Mouse (Mus musculus): ENCODE data around the gene Gm45808. TPM values are rescaled to one million over a fixed set of nuclear protein-coding genes. Genes with fewer than 3 reads are reported as not detected.

Gm45808 gene
- polyA plus RNA-seq, 1 experiment from 2014 or later, result not detected

DNA sequence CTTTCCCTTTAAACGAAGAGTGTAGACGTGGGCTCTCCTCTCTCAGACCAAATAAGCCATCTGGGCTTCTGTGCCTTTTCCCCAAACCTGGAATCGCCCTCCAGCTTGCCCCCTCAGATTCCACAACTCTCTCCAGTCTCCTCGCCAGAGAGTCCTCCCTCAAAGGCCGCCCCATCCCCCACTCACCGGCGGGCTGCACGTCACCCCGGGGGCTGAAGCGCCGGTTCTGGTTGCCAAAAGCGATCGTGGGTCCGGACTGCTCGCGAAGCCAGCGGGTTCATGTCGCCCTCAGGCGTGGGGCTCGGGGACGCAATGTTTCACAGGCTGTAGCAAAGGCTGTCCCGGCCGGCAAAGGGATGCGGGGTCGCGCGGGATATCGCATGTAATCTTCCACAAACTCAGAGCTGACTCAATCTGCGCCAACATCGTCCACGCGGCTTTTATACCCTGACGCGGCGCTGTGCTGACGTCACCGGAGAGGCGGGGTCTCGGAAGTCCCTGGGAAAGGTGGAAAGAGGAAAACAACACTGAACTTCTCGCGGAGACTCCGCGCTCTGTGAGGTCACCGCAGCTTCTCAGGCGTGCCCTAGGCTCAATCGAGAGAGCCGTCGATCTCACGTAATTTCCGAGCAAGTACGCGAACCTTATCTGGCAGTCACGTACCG, 39.3 kb upstream of the Gm45808 start, which contains the start of the genes Ppp1r15a and Plekha4:
Gene Ppp1r15a (minus strand): TSS at position 460 of the 665 bp plus-strand sequence.
Gene Plekha4 (plus strand): TSS at position 522 of the 665 bp plus-strand sequence.
- peak within 1 kb of the TSS; percentile 93 for H3K9ac ChIP-seq (ENCODE audit: low read length)
- H3K36me3 ChIP-seq (ENCODE audit: control insufficient read depth, insufficient read depth, low read length), result peaks cover 4% of the 10 kb centered on the region; the same call in 1 of the 2 replicates
- H3K27ac ChIP-seq (replicated peaks), result peak within 1 kb of the TSS; percentile 97
- TF ChIP-seq CTCF (IDR thresholded peaks at IDR 0.05; ENCODE audit: low read depth) (no peak), EP300 (optimal IDR thresholded peaks at IDR 0.05) (peak; percentile 76)
- WGBS, result under 1% methylated on average over 54 of the region's 54 CpGs
- H3K27me3 ChIP-seq (ENCODE audit: control insufficient read depth, insufficient read depth, low read length), result no peaks in the 10 kb centered on the region
- peak within 1 kb of the TSS; percentile 76 for H3K4me3 ChIP-seq (ENCODE audit: low read depth, low read length)
- no peaks in the 10 kb centered on the region for H3K9me3 ChIP-seq (ENCODE audit: control insufficient read depth, low read length)
- peak within 1 kb of the TSS; percentile 88 for H3K4me2 ChIP-seq (replicated peaks; ENCODE audit: low read depth)
- peak; percentile 93 for ATAC-seq (ENCODE audit: low FRiP score, low TSS enrichment)
- peak; percentile 97 for DNase-seq (ENCODE audit: low spot score)
- 0 out of 2 replicates have a peak, but pooled peaks cover 6% of the 10 kb centered on the region for H3K4me1 ChIP-seq (replicated peaks; ENCODE audit: control insufficient read depth, insufficient read depth)

DNA sequence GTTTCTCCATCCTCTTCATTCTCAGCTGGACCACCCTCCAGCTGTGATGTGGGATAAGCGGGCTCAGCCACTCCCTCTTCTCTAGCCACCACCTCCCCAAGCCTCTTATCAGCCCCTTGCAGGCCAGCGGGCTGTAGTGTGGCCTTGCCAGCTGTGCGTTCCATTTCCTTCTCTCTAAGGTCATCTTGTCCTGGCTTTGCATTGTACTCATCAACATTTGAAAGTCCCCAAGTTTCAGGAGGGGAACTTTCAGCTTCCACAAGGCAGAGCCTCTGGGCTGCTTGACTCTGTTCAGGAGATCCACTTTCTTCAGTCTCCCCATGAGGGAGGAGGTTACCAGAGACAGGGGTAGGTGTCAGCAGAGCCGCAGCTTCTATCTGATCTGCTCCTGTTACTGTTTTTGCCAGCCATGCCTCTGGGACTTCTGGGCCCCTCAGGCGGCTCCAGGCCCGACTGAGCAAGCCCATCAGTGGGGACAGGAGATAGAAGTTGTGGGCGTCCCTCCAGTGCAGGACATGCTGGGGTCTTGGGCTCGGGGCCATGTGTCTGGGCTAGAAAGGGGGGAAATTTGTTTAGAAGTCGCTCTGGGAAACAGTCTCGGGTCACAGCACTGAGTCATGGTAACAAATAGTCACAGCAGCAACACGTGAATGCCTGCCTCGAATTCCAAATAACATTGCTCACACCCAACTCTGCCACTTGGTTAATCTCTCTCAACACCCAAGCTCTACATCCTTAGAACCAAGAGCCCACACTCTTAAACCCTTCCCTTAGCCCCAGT, 38.4 kb upstream of the Gm45808 start:
- Histone ChIP-seq H3K27me3 (ENCODE audit: control insufficient read depth, insufficient read depth, low read length) (no peaks in the 10 kb centered on the region), H3K4me3 (ENCODE audit: low read depth, low read length) (peak overlapping the region; percentile 76), H3K36me3 (ENCODE audit: control insufficient read depth, insufficient read depth, low read length) (peaks cover 4% of the 10 kb centered on the region; the same call in 1 of the 2 replicates), H3K4me1 (replicated peaks; ENCODE audit: control insufficient read depth, insufficient read depth) (0 out of 2 replicates have a peak, but pooled peaks cover 6% of the 10 kb centered on the region), H3K4me2 (replicated peaks; ENCODE audit: low read depth) (peak overlapping the region; percentile 88), H3K27ac (replicated peaks) (peak overlapping the region; percentile 97), H3K9ac (ENCODE audit: low read length) (peak overlapping the region; percentile 93), H3K9me3 (ENCODE audit: control insufficient read depth, low read length) (no peaks in the 10 kb centered on the region)
- peak; percentile 48 for DNase-seq (ENCODE audit: low spot score)
- ATAC-seq (ENCODE audit: low FRiP score, low TSS enrichment), result peak; percentile 18
- no peak for TF ChIP-seq CTCF (IDR thresholded peaks at IDR 0.05; ENCODE audit: low read depth)
- no peak for TF ChIP-seq EP300 (optimal IDR thresholded peaks at IDR 0.05)
- WGBS, result 19% methylated on average over 12 of the region's 12 CpGs

- TF ChIP-seq CTCF (IDR thresholded peaks at IDR 0.05; ENCODE audit: low read depth) (no peak), EP300 (optimal IDR thresholded peaks at IDR 0.05) (no peak)
- H3K4me2 ChIP-seq (replicated peaks; ENCODE audit: low read depth), result peak overlapping the region; percentile 19
- H3K4me3 ChIP-seq (ENCODE audit: low read depth, low read length), result peak overlapping the region; percentile 8; the same call in 1 of the 2 replicates
- 0 out of 2 replicates have a peak, but pooled peaks cover 6% of the 10 kb centered on the region for H3K4me1 ChIP-seq (replicated peaks; ENCODE audit: control insufficient read depth, insufficient read depth)
- H3K36me3 ChIP-seq (ENCODE audit: control insufficient read depth, insufficient read depth, low read length), result peaks cover 4% of the 10 kb centered on the region; the same call in 1 of the 2 replicates
- DNase-seq (ENCODE audit: low spot score), result no peak
- no peak overlapping the region for H3K27ac ChIP-seq (replicated peaks)
- H3K9ac ChIP-seq (ENCODE audit: low read length), result 0 out of 2 replicates have a peak overlapping the region, but pooled peaks have one; percentile 38
- no peaks in the 10 kb centered on the region for H3K27me3 ChIP-seq (ENCODE audit: control insufficient read depth, insufficient read depth, low read length)
- H3K9me3 ChIP-seq (ENCODE audit: control insufficient read depth, low read length), result no peaks in the 10 kb centered on the region
- ATAC-seq (ENCODE audit: low FRiP score, low TSS enrichment), result no peak
- WGBS, result 73% methylated on average over 12 of the region's 13 CpGs
These were observed 37.1 kb upstream of the Gm45808 start for GRCm38 (mm10) chr7:45523678-45524170.

DNA sequence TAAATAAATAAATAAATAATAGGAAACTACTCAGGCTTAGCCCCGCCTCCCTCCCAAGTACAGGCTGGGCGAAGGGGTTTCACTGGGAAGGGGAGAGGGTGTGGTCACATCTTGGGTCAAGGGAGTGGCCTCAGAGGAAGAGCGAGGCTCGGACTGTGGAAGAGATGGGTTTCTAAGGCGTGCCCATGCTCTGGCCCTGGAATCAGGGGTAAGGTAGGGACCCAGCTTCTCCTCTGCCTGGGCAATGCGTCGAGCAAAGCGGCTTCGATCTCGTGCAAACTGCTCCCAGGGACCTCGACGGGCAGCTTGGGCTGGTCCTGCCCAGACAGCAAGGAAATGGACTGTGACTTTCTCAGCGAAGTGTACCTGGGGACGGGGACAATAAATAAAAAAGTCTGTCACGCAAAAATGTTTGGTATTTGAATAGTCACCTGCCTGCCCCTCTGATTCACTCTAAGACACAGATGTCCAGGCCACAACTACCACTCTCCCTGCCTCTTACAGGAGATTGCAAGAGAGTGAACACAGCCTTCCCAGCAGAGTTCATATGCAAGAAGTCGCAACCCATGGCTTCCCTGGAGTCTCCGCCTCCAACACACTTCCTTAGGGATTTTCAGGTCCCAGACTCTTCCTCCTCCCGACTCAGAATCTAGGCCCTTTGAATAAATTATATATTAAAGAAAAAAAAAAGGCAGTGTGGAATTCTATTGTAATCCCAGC, 36.5 kb upstream of the Gm45808 start:
- Histone ChIP-seq H3K4me3 (ENCODE audit: low read depth, low read length) (peak overlapping the region; percentile 8; the same call in 1 of the 2 replicates), H3K4me2 (replicated peaks; ENCODE audit: low read depth) (peak overlapping the region; percentile 35), H3K4me1 (replicated peaks; ENCODE audit: control insufficient read depth, insufficient read depth) (0 out of 2 replicates have a peak, but pooled peaks cover 6% of the 10 kb centered on the region), H3K9ac (ENCODE audit: low read length) (peak overlapping the region; percentile 38; the same call in 1 of the 2 replicates), H3K9me3 (ENCODE audit: control insufficient read depth, low read length) (no peaks in the 10 kb centered on the region), H3K27me3 (ENCODE audit: control insufficient read depth, insufficient read depth, low read length) (no peaks in the 10 kb centered on the region), H3K36me3 (ENCODE audit: control insufficient read depth, insufficient read depth, low read length) (peaks cover 4% of the 10 kb centered on the region; the same call in 1 of the 2 replicates), H3K27ac (replicated peaks) (0 out of 2 replicates have a peak overlapping the region, but pooled peaks have one; percentile 13)
- WGBS, result 67% methylated on average over 18 of the region's 18 CpGs
- no peak for DNase-seq (ENCODE audit: low spot score)
- ATAC-seq (ENCODE audit: low FRiP score, low TSS enrichment), result no peak
- TF ChIP-seq EP300 (optimal IDR thresholded peaks at IDR 0.05), result no peak
- no peak for TF ChIP-seq CTCF (IDR thresholded peaks at IDR 0.05; ENCODE audit: low read depth)

- peaks cover 4% of the 10 kb centered on the region; the same call in 1 of the 2 replicates for H3K36me3 ChIP-seq (ENCODE audit: control insufficient read depth, insufficient read depth, low read length)
- peak overlapping the region; percentile 86; the same call in 1 of the 2 replicates for H3K27ac ChIP-seq (replicated peaks)
- 58% methylated on average over 16 of the region's 16 CpGs for WGBS
- H3K9ac ChIP-seq (ENCODE audit: low read length), result 0 out of 2 replicates have a peak overlapping the region, but pooled peaks have one; percentile 70
- H3K4me3 ChIP-seq (ENCODE audit: low read depth, low read length), result peak overlapping the region; percentile 45
- no peaks in the 10 kb centered on the region for H3K9me3 ChIP-seq (ENCODE audit: control insufficient read depth, low read length)
- H3K4me1 ChIP-seq (replicated peaks; ENCODE audit: control insufficient read depth, insufficient read depth), result 0 out of 2 replicates have a peak, but pooled peaks cover 6% of the 10 kb centered on the region
- DNase-seq (ENCODE audit: low spot score) (no peak), ATAC-seq (ENCODE audit: low FRiP score, low TSS enrichment) (no peak)
- no peak for TF ChIP-seq EP300 (optimal IDR thresholded peaks at IDR 0.05)
- TF ChIP-seq CTCF (IDR thresholded peaks at IDR 0.05; ENCODE audit: low read depth), result no peak
- H3K4me2 ChIP-seq (replicated peaks; ENCODE audit: low read depth), result peak overlapping the region; percentile 61
- no peaks in the 10 kb centered on the region for H3K27me3 ChIP-seq (ENCODE audit: control insufficient read depth, insufficient read depth, low read length)
These were observed 35.7 kb upstream of the Gm45808 start for GRCm38 (mm10) chr7:45522194-45522752.

All from stomach, postnatal 0 days (tissue).